ENCODE assay signal across 9 mouse cellular contexts in genomic region chr4:115062540-115062874, GRCm38 (mm10). TPM values are rescaled to one million over a fixed set of nuclear protein-coding genes. Genes with fewer than 3 reads are reported as not detected.
DNase-seq lines count a peak whose midpoint lies in the region; ATAC-seq and TF ChIP-seq lines count a peak whose summit lies in the region.
"Had no signal": no experiment of that assay in that cellular context is flagged by ENCODE, and none has a peak within 500 bp of the region (broad histone marks: within the 10 kb centered on the region; RNA-seq: fewer than 3 reads in every experiment).

No protein-coding gene starts in this region.

- peak; percentile 90 for DNase-seq in heart, adult 11 months
- DNase-seq in heart, postnatal 4 days, result no peak
- DNase-seq in midbrain, embryonic 11.5 days (ENCODE audit: low spot score, missing footprints), result no peak
- DNase-seq in thymus, adult 18-20 months, result no peak
- DNase-seq in yolk sac, embryonic 10.5 days (ENCODE audit: low spot score), result no peak
- no peak for DNase-seq in layer of hippocampus, postnatal 36 days

- H3K4me3 ChIP-seq in bone marrow macrophage, adult 2 months (ENCODE audit: insufficient read depth, low read length), result peak overlapping the region; percentile 80
- H3K4me3 ChIP-seq in hindbrain, embryonic 13.5 days, result peak overlapping the region; percentile 50
- peak overlapping the region; percentile 40 for H3K4me3 ChIP-seq in midbrain, embryonic 11.5 days (ENCODE audit: low read depth, low read length)

- no peak for TF ChIP-seq POLR2A in bone marrow macrophage, adult 2 months (IDR thresholded peaks at IDR 0.05; ENCODE audit: borderline replicate concordance, low read depth, low read length)

- no peak for TF ChIP-seq CTCF in bone marrow macrophage, adult 2 months (IDR thresholded peaks at IDR 0.05; ENCODE audit: low read depth, low read length)

- H3K4me1 ChIP-seq in bone marrow macrophage, adult 2 months (ENCODE audit: control insufficient read depth, insufficient read depth, low read length), result peaks cover 15% of the 10 kb centered on the region
- H3K4me1 ChIP-seq in hindbrain, embryonic 13.5 days (replicated peaks), result peaks cover 24% of the 10 kb centered on the region
- H3K4me1 ChIP-seq in midbrain, embryonic 11.5 days (ENCODE audit: control insufficient read depth, insufficient read depth, low read length), result peaks cover 10% of the 10 kb centered on the region

- H3K4me2 ChIP-seq in hindbrain, embryonic 13.5 days, result peak overlapping the region; percentile 90
- peak overlapping the region; percentile 70 for H3K4me2 ChIP-seq in midbrain, embryonic 11.5 days

- ATAC-seq in hindbrain, embryonic 13.5 days (ENCODE audit: low FRiP score), result no peak
- ATAC-seq in midbrain, embryonic 11.5 days (ENCODE audit: low FRiP score), result peak; percentile 17; the same call in 1 of the 2 replicates

- peaks cover 95% of the 10 kb centered on the region for H3K27me3 ChIP-seq in hindbrain, embryonic 13.5 days
- H3K27me3 ChIP-seq in midbrain, embryonic 11.5 days (ENCODE audit: control insufficient read depth, insufficient read depth, low read length), result peaks cover 86% of the 10 kb centered on the region

- WGBS in hindbrain, embryonic 13.5 days, result 3% methylated on average over 9 of the region's 9 CpGs
- WGBS in midbrain, embryonic 11.5 days, result 3% methylated on average over 9 of the region's 9 CpGs

- no peaks in the 10 kb centered on the region for H3K9me3 ChIP-seq in hindbrain, embryonic 13.5 days
- no peaks in the 10 kb centered on the region for H3K9me3 ChIP-seq in midbrain, embryonic 11.5 days (ENCODE audit: control insufficient read depth, low read length)

- peak overlapping the region; percentile 71 for H3K9ac ChIP-seq in hindbrain, embryonic 13.5 days
- H3K9ac ChIP-seq in midbrain, embryonic 11.5 days (ENCODE audit: low read length), result peak overlapping the region; percentile 56; the same call in 1 of the 2 replicates

- peak overlapping the region; percentile 44; the same call in 1 of the 2 replicates for H3K27ac ChIP-seq in bone marrow macrophage, adult 2 months (ENCODE audit: insufficient read depth, low read depth, low read length)
- no peak overlapping the region for H3K27ac ChIP-seq in hindbrain, embryonic 13.5 days
- no peak overlapping the region for H3K27ac ChIP-seq in midbrain, embryonic 11.5 days (ENCODE audit: low read depth, low read length)

- H3K36me3 ChIP-seq in hindbrain, embryonic 13.5 days, result no peaks in the 10 kb centered on the region
- H3K36me3 ChIP-seq in midbrain, embryonic 11.5 days (ENCODE audit: control insufficient read depth, insufficient read depth, low read length), result no peaks in the 10 kb centered on the region

RNA-seq across cellular contexts. Expression of gene Tal1, which starts 6.3 kb away (rescaled TPM):
- 1 to 10 TPM; 5.5 to 7.0 TPM for total RNA-seq in heart, postnatal 4 days (2021)
- 4.1 and 4.4 TPM in 2 replicates for polyA plus RNA-seq in bone marrow macrophage, adult 2 months (2012; ENCODE audit: insufficient read depth, insufficient read length, missing spikeins)
- polyA plus RNA-seq in hindbrain, embryonic 13.5 days (2015; fragmentation: Nextera tagmentation; extraction: Ambion mirVana), result 3.8 and 6.7 TPM in 2 replicates
- polyA plus RNA-seq in midbrain, embryonic 11.5 days (2014; fragmentation: Nextera tagmentation; extraction: Ambion mirVana), result 18.4 and 19.8 TPM in 2 replicates
- 1 to 10 TPM; 1.1 to 1.3 TPM for total RNA-seq in layer of hippocampus, postnatal 36 days (2021)

RNA-seq across cellular contexts. Expression of gene Pdzk1ip1, which starts 26.0 kb away (rescaled TPM):
- total RNA-seq in heart, postnatal 4 days (2021), result under 1 TPM; 0.72 to 0.93 TPM
- polyA plus RNA-seq in bone marrow macrophage, adult 2 months (2012; ENCODE audit: insufficient read depth, insufficient read length, missing spikeins), result 1.5 and 2.0 TPM in 2 replicates
- 5.5 and 10.3 TPM in 2 replicates for polyA plus RNA-seq in hindbrain, embryonic 13.5 days (2015; fragmentation: Nextera tagmentation; extraction: Ambion mirVana)
- polyA plus RNA-seq in midbrain, embryonic 11.5 days (2014; fragmentation: Nextera tagmentation; extraction: Ambion mirVana), result 14.6 and 16.6 TPM in 2 replicates
- total RNA-seq in layer of hippocampus, postnatal 36 days (2021), result under 1 TPM in 1 of 2 experiments, not detected in 1; 0.75 TPM
- polyA plus RNA-seq: C2C12 had no signal
